Mouse (Mus musculus) myocyte (in vitro differentiated cells): ENCODE measurements at regions not wholly inside any gene's neighbourhood (a gene's known extent, or its start where the extent isn't known, plus 50 kb on each side); places are given as distances from the start of the nearest gene placed in this dataset.

Source experiments
- MYOG ChIP-seq, 3 experiments: IDR thresholded peaks; one replicate each; pipeline ENCODE4 v1.6.1; 2011; ENCODE audit warnings: control low read depth in 2 of 3, low read depth in 2 of 3, mild to moderate bottlenecking in 2 of 3; ENCODE audit not compliant: insufficient read length in 2 of 3, control insufficient read depth in 1 of 3, insufficient read depth in 1 of 3
- POLR2A ChIP-seq: IDR thresholded peaks from one replicate; pipeline ENCODE4 v1.6.1; 2011; ENCODE audit warnings: low read depth, mild to moderate bottlenecking, control low read depth, moderate library complexity; ENCODE audit not compliant: insufficient read length

- no peak for TF ChIP-seq POLR2A
- no peak for TF ChIP-seq MYOG (IDR thresholded peaks at IDR 0.05; ENCODE audit: control insufficient read depth in 1 of 3, insufficient read depth in 1 of 3, insufficient read length in 2 of 3, low read depth in 2 of 3)
Measured at GRCm38 (mm10) chr5:75358869-75359268, 206.8 kb downstream of the Pdgfra start.
